Mouse (Mus musculus) cerebellum, adult 2 months (tissue): Measurements from ENCODE around the gene Isoc2a. TPM values are rescaled to one million over a fixed set of nuclear protein-coding genes. Genes with fewer than 3 reads are reported as not detected.

Experiments
- DNase-seq, 2 experiments: peaks; one replicate each; pipeline ENCODE4 v3.0.0; 2021
- H3K27ac ChIP-seq: fragments of 200-500 bp; 2 replicates; pipeline ENCODE4 v1.5.1; 2012; ENCODE audit warnings: low read length, control low read depth, inconsistent platforms; ENCODE audit not compliant: insufficient read depth
- H3K27me3 ChIP-seq: fragments of 200-500 bp; 2 replicates; pipeline ENCODE4 v1.6.1; 2012; ENCODE audit warnings: inconsistent platforms, mild to moderate bottlenecking, low read length, moderate library complexity; ENCODE audit not compliant: control insufficient read depth, insufficient read depth
- H3K4me1 ChIP-seq: fragments of 200-500 bp; 2 replicates; pipeline ENCODE4 v1.6.1; 2011; ENCODE audit warnings: low read length; ENCODE audit not compliant: control insufficient read depth, insufficient read depth
- H3K4me3 ChIP-seq: fragments of 200-500 bp; replicated peaks from 2 replicates; pipeline ENCODE3; 2011; ENCODE audit warnings: mild to moderate bottlenecking, low read depth, low read length, control low read depth; ENCODE audit not compliant: insufficient read depth
- CTCF ChIP-seq: fragments of 200-500 bp; IDR thresholded peaks from 2 replicates; pipeline ENCODE4 v1.5.1; 2011; ENCODE audit warnings: low read depth, mild to moderate bottlenecking, control low read depth, low read length, moderate library complexity, borderline replicate concordance; ENCODE audit not compliant: insufficient read depth
- POLR2A ChIP-seq: fragments of 200-500 bp; IDR thresholded peaks from 2 replicates; pipeline ENCODE4 v1.6.1; 2011; ENCODE audit warnings: low read length, control low read depth, borderline replicate concordance; ENCODE audit not compliant: insufficient read depth
- WGBS: fragments of 180-500 bp; shearing (Covaris S2); methylation state at CpG from one replicate; pipeline ENCODE4 v1.1.7; 2018; 5-methylcytosine and 5-hydroxymethylcytosine counted together
- polyA plus RNA-seq: library from polyadenylated mRNA; depleted of rRNA; stranded (reverse); fragments of >200 nt; gene quantifications from 2 replicates; pipeline ENCODE4 v1.2.3, GENCODE M21; 2012

Gene Isoc2a
- polyA plus RNA-seq, 1 experiment: 17.7 TPM

- no peak overlapping the region for H3K27ac ChIP-seq
- peak overlapping the region; percentile 58 for H3K4me3 ChIP-seq
- TF ChIP-seq POLR2A (no peak), CTCF (no peak)
- 2% methylated on average over 34 of the region's 34 CpGs for WGBS
- DNase-seq: peak; percentile 37 to 55
- peaks cover 6% of the 10 kb centered on the region; the same call in 1 of the 2 replicates for H3K4me1 ChIP-seq
- H3K27me3 ChIP-seq: peaks cover 4% of the 10 kb centered on the region; the same call in 1 of the 2 replicates
These were observed 33.2 kb upstream of the Isoc2a start for GRCm38 (mm10) chr7:4843604-4844244.

GRCm38 (mm10) chr7:4844245-4844916 is 32.6 kb upstream of the Isoc2a start, which contains the start of gene Shisa7:
Gene Shisa7 (minus strand): TSS chr7:4844696.
- WGBS: under 1% methylated on average over 41 of the region's 41 CpGs
- no peak for DNase-seq

GRCm38 (mm10) chr7:4844917-4845309 is 32.0 kb upstream of the Isoc2a start:
- no peak for TF ChIP-seq POLR2A
- no peak for TF ChIP-seq CTCF
- WGBS: 4% methylated on average over 13 of the region's 13 CpGs
- peak; percentile 68 to 79 for DNase-seq
- no peak overlapping the region for H3K27ac ChIP-seq
- peaks cover 6% of the 10 kb centered on the region; the same call in 1 of the 2 replicates for H3K4me1 ChIP-seq
- peak overlapping the region; percentile 58 for H3K4me3 ChIP-seq
- H3K27me3 ChIP-seq: peaks cover 4% of the 10 kb centered on the region; the same call in 1 of the 2 replicates

More at GRCm38 (mm10) chr7:4844245-4844916, 32.6 kb upstream of the Isoc2a start, which contains the start of gene Shisa7:
- Histone ChIP-seq H3K27me3 (peaks cover 4% of the 10 kb centered on the region; the same call in 1 of the 2 replicates), H3K4me3 (peak within 1 kb of the TSS; percentile 58), H3K4me1 (peaks cover 6% of the 10 kb centered on the region; the same call in 1 of the 2 replicates), H3K27ac (no peak within 1 kb of the TSS)
- no peak for TF ChIP-seq CTCF
- no peak for TF ChIP-seq POLR2A

- peaks cover 1% of the 10 kb centered on the region; the same call in 1 of the 2 replicates for H3K4me1 ChIP-seq
- no peak overlapping the region for H3K4me3 ChIP-seq
- 63% methylated on average over 9 of the region's 9 CpGs for WGBS
- DNase-seq: no peak
- TF ChIP-seq POLR2A: no peak
- no peak for TF ChIP-seq CTCF
- no peak overlapping the region for H3K27ac ChIP-seq
- no peaks in the 10 kb centered on the region for H3K27me3 ChIP-seq
These were observed 27.6 kb upstream of the Isoc2a start for GRCm38 (mm10) chr7:4849372-4849771.

GRCm38 (mm10) chr7:4850621-4851314 is 26.2 kb upstream of the Isoc2a start:
- Histone ChIP-seq H3K4me1 (no peaks in the 10 kb centered on the region), H3K27ac (no peak overlapping the region), H3K4me3 (no peak overlapping the region), H3K27me3 (no peaks in the 10 kb centered on the region)
- TF ChIP-seq CTCF: no peak
- no peak for TF ChIP-seq POLR2A
- 68% methylated on average over 11 of the region's 11 CpGs for WGBS
- DNase-seq: no peak

GRCm38 (mm10) chr7:4851315-4851688 is 25.7 kb upstream of the Isoc2a start:
- 67% methylated on average over 8 of the region's 8 CpGs for WGBS
- H3K4me1 ChIP-seq: no peaks in the 10 kb centered on the region
- no peaks in the 10 kb centered on the region for H3K27me3 ChIP-seq
- no peak for DNase-seq
- no peak overlapping the region for H3K4me3 ChIP-seq
- TF ChIP-seq CTCF (no peak), POLR2A (no peak)
- no peak overlapping the region for H3K27ac ChIP-seq

GRCm38 (mm10) chr7:4853613-4854012 is 23.3 kb upstream of the Isoc2a start:
- TF ChIP-seq POLR2A (no peak), CTCF (no peak)
- 80% methylated on average over 3 of the region's 3 CpGs for WGBS
- Histone ChIP-seq H3K4me1 (no peaks in the 10 kb centered on the region), H3K27me3 (no peaks in the 10 kb centered on the region), H3K4me3 (no peak overlapping the region), H3K27ac (no peak overlapping the region)
- DNase-seq: no peak

- no peaks in the 10 kb centered on the region for H3K4me1 ChIP-seq
- no peak for DNase-seq
- WGBS: 82% methylated on average over 9 of the region's 9 CpGs
These were observed 20.4 kb upstream of the Isoc2a start for GRCm38 (mm10) chr7:4856508-4856907.

More at GRCm38 (mm10) chr7:4856508-4856907, 20.4 kb upstream of the Isoc2a start:
- TF ChIP-seq POLR2A: no peak
- no peak for TF ChIP-seq CTCF
- no peaks in the 10 kb centered on the region for H3K27me3 ChIP-seq
- H3K4me3 ChIP-seq: no peak overlapping the region
- H3K27ac ChIP-seq: no peak overlapping the region
